Comparison of ENCODE assay signal across 10 mouse cellular contexts in the genomic region with DNA sequence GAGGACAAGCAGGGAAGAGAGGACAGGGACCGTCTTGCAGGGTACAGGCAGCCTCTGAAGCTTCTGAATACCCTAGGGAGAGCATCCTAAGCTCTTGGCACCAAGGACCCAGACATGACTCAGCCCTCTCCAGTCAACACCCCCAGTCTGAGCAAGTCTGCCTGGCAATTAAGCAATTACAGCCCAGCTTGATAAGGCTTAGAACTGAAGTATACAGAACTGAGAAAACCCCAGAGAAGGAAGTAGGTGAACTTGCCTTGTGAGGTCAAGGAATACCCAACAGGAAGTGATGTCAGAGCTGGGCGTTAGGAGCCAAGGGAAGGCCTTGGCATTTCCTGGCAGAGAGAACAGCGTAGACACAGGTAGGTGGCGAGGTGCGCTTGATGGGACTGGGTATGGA.
DNase-seq lines count a peak whose midpoint lies in the region; ATAC-seq and TF ChIP-seq lines count a peak whose summit lies in the region.
"Had no signal": no experiment of that assay in that cellular context is flagged by ENCODE, and none has a peak within 500 bp of the region (broad histone marks: within the 10 kb centered on the region; RNA-seq: fewer than 3 reads in every experiment).

No protein-coding gene starts in this region.

- TF ChIP-seq EP300 in liver, postnatal 0 days (IDR thresholded peaks at IDR 0.05; ENCODE audit: low read depth) = no peak

- no peak overlapping the region for H3K4me3 ChIP-seq in liver, postnatal 0 days (ENCODE audit: low read depth, low read length)
- H3K4me3 ChIP-seq in liver, embryonic 11.5 days (ENCODE audit: low read depth, low read length) = no peak overlapping the region
- H3K4me3 ChIP-seq in heart, embryonic 12.5 days = no peak overlapping the region
- H3K4me3 ChIP-seq: layer of hippocampus, adult 2 months; liver, embryonic 13.5 days had no signal

- no peak overlapping the region for H3K27ac ChIP-seq in liver, postnatal 0 days (ENCODE audit: low read depth)
- H3K27ac ChIP-seq in liver, embryonic 11.5 days (ENCODE audit: low read depth, low read length) = no peak overlapping the region
- no peak overlapping the region for H3K27ac ChIP-seq in heart, embryonic 12.5 days (ENCODE audit: poor library complexity, severe bottlenecking)
- H3K27ac ChIP-seq: layer of hippocampus, adult 2 months; liver, embryonic 13.5 days had no signal

- no peak for TF ChIP-seq CTCF in liver, postnatal 0 days (IDR thresholded peaks at IDR 0.05; ENCODE audit: low read depth)

- WGBS in liver, postnatal 0 days (ENCODE audit: insufficient replicate concordance) = 60% methylated on average over 5 of the region's 5 CpGs
- 69% methylated on average over 5 of the region's 5 CpGs for WGBS in liver, embryonic 11.5 days
- WGBS in heart, embryonic 12.5 days = 71% methylated on average over 5 of the region's 5 CpGs

- peak; percentile 56 for ATAC-seq in liver, postnatal 0 days
- no peak for ATAC-seq in liver, embryonic 11.5 days (replicated peaks; ENCODE audit: low FRiP score)
- peak; percentile 49; the same call in 1 of the 2 replicates for ATAC-seq in heart, embryonic 12.5 days (ENCODE audit: insufficient number of reproducible peaks, low FRiP score)
- ATAC-seq in megakaryocyte, adult 5-6 weeks (ENCODE audit: poor library complexity, severe bottlenecking) = peak; percentile 85
- ATAC-seq in erythroblast, adult 5-6 weeks (replicated peaks; ENCODE audit: low FRiP score, poor library complexity, severe bottlenecking) = no peak

- DNase-seq in liver, postnatal 0 days = peak; percentile 21
- DNase-seq in liver, embryonic 11.5 days (ENCODE audit: low spot score) = no peak
- DNase-seq in adrenal gland, adult 8-10 months = peak; percentile 31
- DNase-seq in embryo, embryonic 10 days (ENCODE audit: low spot score) = no peak
- DNase-seq in right cerebral cortex, postnatal 25 days = no peak
- DNase-seq: liver, embryonic 13.5 days had no signal

- no peaks in the 10 kb centered on the region; the same call in 1 of the 2 replicates for H3K9me3 ChIP-seq in liver, postnatal 0 days (ENCODE audit: low read length)
- no peaks in the 10 kb centered on the region for H3K9me3 ChIP-seq in liver, embryonic 11.5 days (ENCODE audit: control insufficient read depth, low read length)
- H3K9me3 ChIP-seq in heart, embryonic 12.5 days (replicated peaks) = peaks cover 11% of the 10 kb centered on the region; the same call in 1 of the 2 replicates
- H3K9me3 ChIP-seq: liver, embryonic 13.5 days had no signal

- H3K27me3 ChIP-seq in liver, postnatal 0 days (ENCODE audit: insufficient read depth, low read length) = no peaks in the 10 kb centered on the region
- no peaks in the 10 kb centered on the region for H3K27me3 ChIP-seq in liver, embryonic 11.5 days (replicated peaks; ENCODE audit: control insufficient read depth, insufficient read depth, low read length)
- H3K27me3 ChIP-seq in heart, embryonic 12.5 days (replicated peaks) = peaks cover 5% of the 10 kb centered on the region; the same call in 1 of the 2 replicates
- H3K27me3 ChIP-seq: liver, embryonic 13.5 days had no signal

- no peaks in the 10 kb centered on the region for H3K4me1 ChIP-seq in liver, postnatal 0 days (ENCODE audit: insufficient read depth)
- no peaks in the 10 kb centered on the region; the same call in 1 of the 2 replicates for H3K4me1 ChIP-seq in liver, embryonic 11.5 days (replicated peaks; ENCODE audit: control insufficient read depth, insufficient read depth, low read length)
- H3K4me1 ChIP-seq in heart, embryonic 12.5 days (replicated peaks) = peaks cover 10% of the 10 kb centered on the region
- H3K4me1 ChIP-seq: liver, embryonic 13.5 days had no signal

- H3K4me2 ChIP-seq in liver, postnatal 0 days (ENCODE audit: low read depth, low read length) = no peak overlapping the region
- no peak overlapping the region for H3K4me2 ChIP-seq in liver, embryonic 11.5 days
- no peak overlapping the region for H3K4me2 ChIP-seq in heart, embryonic 12.5 days
- H3K4me2 ChIP-seq: liver, embryonic 13.5 days had no signal

- H3K9ac ChIP-seq in liver, postnatal 0 days (replicated peaks) = no peak overlapping the region
- H3K9ac ChIP-seq in liver, embryonic 11.5 days (ENCODE audit: low read depth, low read length) = no peak overlapping the region
- no peak overlapping the region for H3K9ac ChIP-seq in heart, embryonic 12.5 days
- H3K9ac ChIP-seq: liver, embryonic 13.5 days had no signal

- no peaks in the 10 kb centered on the region for H3K36me3 ChIP-seq in liver, postnatal 0 days (replicated peaks; ENCODE audit: insufficient read depth, low read length)
- H3K36me3 ChIP-seq in liver, embryonic 11.5 days (ENCODE audit: control insufficient read depth, insufficient read depth, low read length) = no peaks in the 10 kb centered on the region
- H3K36me3 ChIP-seq in heart, embryonic 12.5 days = no peaks in the 10 kb centered on the region
- H3K36me3 ChIP-seq: liver, embryonic 13.5 days had no signal

Comparison
In these comparisons a context has a peak if more than half of its experiments do, and no peak if none do; other contexts are left out.
1. ATAC-seq: peak in liver, postnatal 0 days (single experiment), heart, embryonic 12.5 days (single experiment) and megakaryocyte, adult 5-6 weeks (single experiment); none in liver, embryonic 11.5 days (single experiment) and erythroblast, adult 5-6 weeks (single experiment).
2. DNase-seq: peak in liver, postnatal 0 days (single experiment) and adrenal gland, adult 8-10 months (single experiment); none in liver, embryonic 11.5 days (single experiment), embryo, embryonic 10 days (single experiment) and right cerebral cortex, postnatal 25 days (single experiment).